Mouse (Mus musculus) lung, postnatal 0 days (tissue): ENCODE results near the gene Fyb.

ENCODE experiments used
- CTCF ChIP-seq: IDR thresholded peaks from 2 replicates; pipeline ENCODE4 v1.5.1; 2016; ENCODE audit warnings: antibody characterized with exemption, mild to moderate bottlenecking
- EP300 ChIP-seq: IDR thresholded peaks from 2 replicates; pipeline ENCODE4 v1.6.1; 2016; ENCODE audit warnings: antibody characterized with exemption, mild to moderate bottlenecking, control low read depth

GRCm38 (mm10) chr15:6661951-6662350, 139.3 kb downstream of the Fyb start:
- TF ChIP-seq CTCF (no peak), EP300 (no peak)
